Mouse (Mus musculus) layer of hippocampus, adult 18-20 months (tissue): ENCODE measurements around the gene Setd1b. TPM values are rescaled to one million over a fixed set of nuclear protein-coding genes. Genes with fewer than 3 reads are reported as not detected.

ENCODE experiments used
- DNase-seq, 2 experiments: peaks; one replicate each; pipeline ENCODE4 v3.0.0; 2022; ENCODE audit warnings: low spot score in 2 of 2
- long read RNA-seq: library from polyadenylated mRNA; stranded (forward); transcript quantifications from one replicate; pipeline ENCODE4 v2.0.0, GENCODE M21; 2021
- total RNA-seq, 2 experiments: library from RNA; stranded (reverse); gene quantifications; 2 replicates each; pipeline ENCODE4 v1.2.3; 2021

Setd1b gene
- total RNA-seq, result 10 to 100 TPM; 34.8 to 37.4 TPM
- long read RNA-seq, partial matches to known transcripts, result 1 of 5 reads
- long read RNA-seq, other reads (novel, unspliced or antisense), result 4 of 5 reads

GRCm38 (mm10) chr5:123142161-123143157 is at the start of gene Setd1b:
Gene Setd1b (plus strand): TSS chr5:123142193.
- peak in 1 of 2 experiments; percentile 59 for DNase-seq

- no peak for DNase-seq
Observed at GRCm38 (mm10) chr5:123093077-123093633, 48.8 kb upstream of the Setd1b start.

GRCm38 (mm10) chr5:123094238-123094991 is 47.6 kb upstream of the Setd1b start:
- peak in 1 of 2 experiments; percentile 54 for DNase-seq

- DNase-seq, result no peak
Observed at GRCm38 (mm10) chr5:123096299-123096698, 45.7 kb upstream of the Setd1b start.

GRCm38 (mm10) chr5:123098487-123098886 is 43.5 kb upstream of the Setd1b start:
- DNase-seq, result no peak

GRCm38 (mm10) chr5:123102376-123102775 is 39.6 kb upstream of the Setd1b start:
- no peak for DNase-seq

GRCm38 (mm10) chr5:123103556-123103955 is 38.4 kb upstream of the Setd1b start:
- DNase-seq, result no peak

GRCm38 (mm10) chr5:123104769-123105168 is 37.2 kb upstream of the Setd1b start:
- DNase-seq, result no peak

- DNase-seq, result peak in 1 of 2 experiments; percentile 80
Observed at GRCm38 (mm10) chr5:123109452-123110203, 32.4 kb upstream of the Setd1b start.

- no peak for DNase-seq
Observed at GRCm38 (mm10) chr5:123110296-123110721, 31.7 kb upstream of the Setd1b start.

- DNase-seq, result no peak
Observed at GRCm38 (mm10) chr5:123114109-123114508, 27.9 kb upstream of the Setd1b start.

- DNase-seq, result peak in 1 of 2 experiments; percentile 51
Observed at GRCm38 (mm10) chr5:123114924-123115323, 27.1 kb upstream of the Setd1b start.

GRCm38 (mm10) chr5:123116080-123116479 is 25.9 kb upstream of the Setd1b start:
- DNase-seq, result no peak

- peak in 1 of 2 experiments; percentile 80 for DNase-seq
Observed at GRCm38 (mm10) chr5:123117257-123117656, 24.7 kb upstream of the Setd1b start.

GRCm38 (mm10) chr5:123117773-123118172 is 24.2 kb upstream of the Setd1b start:
- DNase-seq, result no peak

- no peak for DNase-seq
Observed at GRCm38 (mm10) chr5:123118826-123119225, 23.2 kb upstream of the Setd1b start.

- no peak for DNase-seq
Observed at GRCm38 (mm10) chr5:123120624-123121215, 21.3 kb upstream of the Setd1b start.

- no peak for DNase-seq
Observed at GRCm38 (mm10) chr5:123122181-123122580, 19.8 kb upstream of the Setd1b start.

- DNase-seq, result no peak
Observed at GRCm38 (mm10) chr5:123125105-123125504, 16.9 kb upstream of the Setd1b start.
